Mouse (Mus musculus): Measurements from ENCODE around the gene Grcc10.

- TF ChIP-seq CTCF (IDR thresholded peaks at IDR 0.05; ENCODE audit: low read depth, low read length) = peak; percentile 51
- no peak for TF ChIP-seq POLR2A (IDR thresholded peaks at IDR 0.05; ENCODE audit: borderline replicate concordance, low read depth, low read length)
Measured at GRCm38 (mm10) chr6:124702784-124703103, 38.4 kb downstream of the Grcc10 start.
